Mouse (Mus musculus) forebrain, embryonic 15.5 days (tissue): ENCODE measurements around the gene Zranb1. TPM values are rescaled to one million over a fixed set of nuclear protein-coding genes. Genes with fewer than 3 reads are reported as not detected.

Source experiments
- ATAC-seq: fragments of 200-750 bp; cut with Nextera tagmentation; replicated peaks from 2 replicates; pipeline ENCODE4 v1.8.0; 2017; ENCODE audit warnings: mild to moderate bottlenecking, moderate TSS enrichment, moderate library complexity
- H3K27ac ChIP-seq: fragments of 300-500 bp; sonication (generic); replicated peaks from 2 replicates; pipeline ENCODE4 v1.5.1; 2015; ENCODE audit warnings: mild to moderate bottlenecking, inconsistent platforms
- H3K27me3 ChIP-seq: fragments of 300-500 bp; sonication (generic); 2 replicates; pipeline ENCODE4 v1.6.1; 2015; ENCODE audit warnings: inconsistent platforms
- H3K36me3 ChIP-seq: fragments of 300-500 bp; sonication (generic); 2 replicates; pipeline ENCODE4 v1.6.1; 2015; ENCODE audit warnings: mild to moderate bottlenecking, inconsistent platforms
- H3K4me1 ChIP-seq: fragments of 300-500 bp; sonication (generic); 2 replicates; pipeline ENCODE4 v1.6.1; 2015; ENCODE audit warnings: inconsistent platforms
- H3K4me2 ChIP-seq: fragments of 300-500 bp; sonication (generic); replicated peaks from 2 replicates; pipeline ENCODE4 v1.6.1; 2015; ENCODE audit warnings: mild to moderate bottlenecking, inconsistent platforms
- H3K4me3 ChIP-seq: fragments of 300-500 bp; sonication (generic); 2 replicates; pipeline ENCODE4 v1.5.1; 2015; ENCODE audit warnings: mild to moderate bottlenecking, inconsistent platforms
- H3K9ac ChIP-seq: fragments of 300-500 bp; sonication (generic); replicated peaks from 2 replicates; pipeline ENCODE4 v1.6.1; 2015; ENCODE audit warnings: mild to moderate bottlenecking, inconsistent platforms
- H3K9me3 ChIP-seq: fragments of 300-500 bp; sonication (generic); 2 replicates; pipeline ENCODE4 v1.6.1; 2016; ENCODE audit warnings: inconsistent platforms
- WGBS: fragments of 180-500 bp; shearing (Covaris S2); methylation state at CpG from one replicate; pipeline ENCODE4 v1.1.7; 2015; ENCODE audit warnings: mixed read lengths; 5-methylcytosine and 5-hydroxymethylcytosine counted together
- polyA plus RNA-seq: library from polyadenylated mRNA; unstranded; fragments of >200 nt; fragmentation: Nextera tagmentation; extraction: Ambion mirVana; gene quantifications from 2 replicates; pipeline ENCODE4 v1.2.1, GENCODE M21; 2015

Gene Zranb1
- polyA plus RNA-seq, 1 experiment from 2014 or later, result 25.5 TPM

DNA sequence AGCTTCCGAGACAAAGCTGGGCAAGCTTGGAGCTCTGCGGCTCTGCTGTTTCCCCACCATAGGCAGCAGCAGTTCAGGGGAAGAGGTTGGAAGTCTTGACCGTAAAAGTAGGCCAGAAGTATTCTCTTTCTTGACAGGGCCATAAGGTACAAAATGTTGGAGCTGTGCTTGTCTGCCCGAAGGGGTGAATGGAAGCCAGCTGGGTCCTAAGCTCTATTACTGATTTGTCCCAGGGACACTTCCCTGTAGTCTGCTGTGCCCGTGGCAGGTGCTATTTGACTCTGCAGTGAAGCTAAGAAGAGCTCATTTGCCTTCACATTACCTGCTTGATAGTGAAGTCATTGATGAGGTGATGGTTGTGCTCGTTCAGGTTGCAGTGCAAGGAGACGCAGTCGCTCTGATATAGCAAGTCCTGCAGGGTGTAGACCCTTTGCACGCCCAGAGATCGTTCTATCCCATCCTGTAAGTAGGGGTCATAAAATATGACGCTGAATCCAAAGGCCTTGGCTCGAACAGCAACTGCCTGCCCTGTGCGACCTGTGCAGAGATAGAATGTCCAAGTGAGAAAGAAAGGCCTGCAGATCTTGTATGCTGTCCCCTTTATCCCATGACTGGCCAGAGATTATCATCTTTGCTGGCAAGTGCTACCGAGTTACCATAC is 60.4 kb downstream of the Zranb1 start:
- no peaks in the 10 kb centered on the region for H3K9me3 ChIP-seq
- no peak overlapping the region for H3K9ac ChIP-seq
- no peak for ATAC-seq
- WGBS, result 94% methylated on average over 14 of the region's 14 CpGs
- H3K4me2 ChIP-seq, result no peak overlapping the region
- H3K4me3 ChIP-seq, result no peak overlapping the region
- H3K4me1 ChIP-seq, result no peaks in the 10 kb centered on the region
- H3K27me3 ChIP-seq, result no peaks in the 10 kb centered on the region
- H3K36me3 ChIP-seq, result peaks cover 49% of the 10 kb centered on the region
- no peak overlapping the region for H3K27ac ChIP-seq

GRCm38 (mm10) chr7:132992967-132993615 is 62.1 kb downstream of the Zranb1 start:
- H3K36me3 ChIP-seq, result peaks cover 53% of the 10 kb centered on the region
- ATAC-seq, result no peak
- H3K27me3 ChIP-seq, result no peaks in the 10 kb centered on the region
- no peaks in the 10 kb centered on the region for H3K4me1 ChIP-seq
- H3K9me3 ChIP-seq, result no peaks in the 10 kb centered on the region
- H3K9ac ChIP-seq, result no peak overlapping the region
- no peak overlapping the region for H3K4me3 ChIP-seq
- WGBS, result 85% methylated on average over 9 of the region's 9 CpGs
- no peak overlapping the region for H3K4me2 ChIP-seq
- H3K27ac ChIP-seq, result no peak overlapping the region

DNA sequence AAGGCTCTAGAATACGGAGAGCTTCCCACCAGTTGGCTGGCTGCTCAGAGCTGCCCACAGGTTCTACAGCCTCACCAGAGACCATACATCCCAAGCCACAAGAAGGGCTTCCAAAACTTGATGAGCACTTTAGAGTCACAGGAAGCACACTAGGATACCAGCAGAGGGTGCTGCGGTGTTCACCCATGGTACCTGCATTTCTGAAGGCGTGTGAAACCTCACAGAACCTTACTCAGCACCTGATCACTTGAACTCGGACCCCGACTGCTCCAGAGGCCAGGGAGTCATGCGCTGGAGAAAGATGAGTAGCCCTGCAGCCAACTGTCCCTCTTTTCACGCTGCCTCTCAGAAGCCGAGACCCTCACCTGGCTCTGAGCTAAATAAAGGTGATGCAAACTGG is 63.2 kb downstream of the Zranb1 start:
- ATAC-seq, result no peak
- no peak overlapping the region for H3K9ac ChIP-seq
- H3K9me3 ChIP-seq, result no peaks in the 10 kb centered on the region
- WGBS, result 92% methylated on average over 8 of the region's 8 CpGs
- H3K4me3 ChIP-seq, result no peak overlapping the region
- H3K27ac ChIP-seq, result no peak overlapping the region
- peaks cover 54% of the 10 kb centered on the region for H3K36me3 ChIP-seq
- H3K4me2 ChIP-seq, result no peak overlapping the region
- H3K27me3 ChIP-seq, result no peaks in the 10 kb centered on the region
- H3K4me1 ChIP-seq, result no peaks in the 10 kb centered on the region

DNA sequence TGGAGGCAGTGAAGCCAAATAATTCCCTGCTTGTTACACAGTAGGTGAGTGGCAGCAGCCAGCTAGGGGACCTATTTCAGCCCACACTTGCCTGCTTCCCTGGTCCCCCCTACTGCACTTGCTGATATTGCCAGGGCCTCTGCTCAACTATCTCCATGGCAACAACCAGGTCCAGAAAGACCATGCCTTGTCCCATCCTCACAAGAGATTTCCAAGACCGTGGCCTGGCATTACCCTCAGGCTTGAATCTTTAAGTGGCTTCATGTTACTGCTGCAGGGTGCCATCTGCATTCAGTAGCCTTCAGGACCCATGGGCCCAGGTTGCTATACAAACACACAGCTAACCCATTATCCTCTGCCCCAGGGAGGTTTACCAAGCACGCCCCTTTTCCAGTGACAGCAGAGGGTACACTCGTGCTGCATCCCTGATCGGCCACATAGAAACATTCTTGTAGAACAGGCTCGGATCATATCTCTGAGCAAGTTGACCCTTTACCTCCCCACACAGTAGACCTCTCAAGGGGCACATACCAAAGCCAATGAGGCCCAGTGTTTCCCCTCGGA is 63.8 kb downstream of the Zranb1 start:
- Histone ChIP-seq H3K27me3 (no peaks in the 10 kb centered on the region), H3K9ac (no peak overlapping the region), H3K4me2 (no peak overlapping the region), H3K27ac (no peak overlapping the region), H3K36me3 (peaks cover 50% of the 10 kb centered on the region), H3K4me3 (no peak overlapping the region), H3K4me1 (no peaks in the 10 kb centered on the region), H3K9me3 (no peaks in the 10 kb centered on the region)
- 78% methylated on average over 6 of the region's 6 CpGs for WGBS
- ATAC-seq, result no peak

GRCm38 (mm10) chr7:132996391-132996790 is 65.4 kb downstream of the Zranb1 start:
- no peak for ATAC-seq
- peaks cover 33% of the 10 kb centered on the region for H3K36me3 ChIP-seq
- no peak overlapping the region for H3K4me3 ChIP-seq

GRCm38 (mm10) chr7:132998639-132999038 is 67.7 kb downstream of the Zranb1 start:
- Histone ChIP-seq H3K27ac (no peak overlapping the region), H3K36me3 (peaks cover 29% of the 10 kb centered on the region; the same call in 1 of the 2 replicates), H3K4me2 (no peak overlapping the region), H3K9ac (no peak overlapping the region), H3K4me3 (no peak overlapping the region), H3K27me3 (no peaks in the 10 kb centered on the region), H3K4me1 (peaks cover 19% of the 10 kb centered on the region), H3K9me3 (no peaks in the 10 kb centered on the region)
- 96% methylated on average over 12 of the region's 12 CpGs for WGBS
- ATAC-seq, result no peak

More at GRCm38 (mm10) chr7:132996391-132996790, 65.4 kb downstream of the Zranb1 start:
- Histone ChIP-seq H3K9ac (no peak overlapping the region), H3K9me3 (no peaks in the 10 kb centered on the region), H3K4me1 (no peaks in the 10 kb centered on the region), H3K27me3 (no peaks in the 10 kb centered on the region), H3K4me2 (no peak overlapping the region), H3K27ac (no peak overlapping the region)
- WGBS, result 90% methylated on average over 5 of the region's 5 CpGs

GRCm38 (mm10) chr7:132999061-132999460 is 68.1 kb downstream of the Zranb1 start:
- 94% methylated on average over 11 of the region's 11 CpGs for WGBS
- Histone ChIP-seq H3K36me3 (peaks cover 29% of the 10 kb centered on the region; the same call in 1 of the 2 replicates), H3K9ac (no peak overlapping the region)

DNA sequence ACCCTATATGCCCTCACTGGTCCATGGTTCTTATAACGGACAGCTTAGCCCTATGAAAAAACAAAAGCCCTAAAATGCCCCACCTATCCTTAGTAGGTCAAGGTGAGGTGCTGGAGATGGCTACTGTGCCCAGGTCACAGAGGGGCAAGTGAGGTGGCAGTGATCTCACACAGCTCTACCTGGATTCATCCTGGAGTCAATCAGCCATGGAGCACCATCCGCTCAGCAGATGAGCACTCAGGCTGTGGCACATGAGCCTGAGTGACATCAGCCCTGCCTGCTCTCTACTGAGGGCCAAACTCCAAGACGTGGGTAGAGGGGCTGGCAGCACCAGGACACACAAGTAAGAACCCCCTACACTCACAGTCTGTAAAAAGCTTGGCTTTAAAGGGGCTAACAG is 70.4 kb downstream of the Zranb1 start:
- H3K9ac ChIP-seq, result no peak overlapping the region
- ATAC-seq, result no peak
- no peak overlapping the region for H3K4me2 ChIP-seq
- H3K36me3 ChIP-seq, result peaks cover 24% of the 10 kb centered on the region; the same call in 1 of the 2 replicates
- no peaks in the 10 kb centered on the region for H3K9me3 ChIP-seq
- H3K4me1 ChIP-seq, result peaks cover 23% of the 10 kb centered on the region
- 92% methylated on average over 3 of the region's 3 CpGs for WGBS
- H3K27ac ChIP-seq, result no peak overlapping the region
- H3K27me3 ChIP-seq, result no peaks in the 10 kb centered on the region
- no peak overlapping the region for H3K4me3 ChIP-seq

More at GRCm38 (mm10) chr7:132999061-132999460, 68.1 kb downstream of the Zranb1 start:
- Histone ChIP-seq H3K4me1 (peaks cover 23% of the 10 kb centered on the region), H3K9me3 (no peaks in the 10 kb centered on the region), H3K27me3 (no peaks in the 10 kb centered on the region), H3K4me2 (no peak overlapping the region), H3K4me3 (no peak overlapping the region), H3K27ac (no peak overlapping the region)
- no peak for ATAC-seq

DNA sequence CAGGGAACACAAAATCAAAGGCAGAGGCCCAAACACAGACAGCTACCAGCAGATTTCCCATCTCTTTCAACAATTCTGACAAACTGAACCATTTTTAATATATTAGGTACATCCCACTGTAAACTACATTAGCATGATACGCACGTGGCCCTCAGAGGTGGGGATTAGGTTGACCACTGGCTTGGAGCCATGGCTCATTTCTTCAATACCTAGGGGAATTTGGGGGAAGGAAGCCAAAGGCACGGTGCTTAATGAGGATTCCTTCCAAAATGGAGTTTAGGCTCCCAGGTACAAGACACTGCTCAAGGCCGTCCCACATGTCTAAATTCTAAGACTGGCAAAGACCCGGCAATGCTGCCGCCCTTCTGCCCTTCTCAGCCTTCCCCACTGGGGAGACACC is 71.3 kb downstream of the Zranb1 start:
- ATAC-seq, result no peak
- Histone ChIP-seq H3K4me1 (peaks cover 25% of the 10 kb centered on the region), H3K36me3 (peaks cover 19% of the 10 kb centered on the region; the same call in 1 of the 2 replicates), H3K4me2 (no peak overlapping the region), H3K27ac (no peak overlapping the region), H3K4me3 (no peak overlapping the region), H3K27me3 (no peaks in the 10 kb centered on the region), H3K9ac (no peak overlapping the region), H3K9me3 (no peaks in the 10 kb centered on the region)
- WGBS, result 80% methylated on average over 6 of the region's 6 CpGs

- H3K9me3 ChIP-seq, result no peaks in the 10 kb centered on the region
- H3K27ac ChIP-seq, result peak overlapping the region; percentile 46; the same call in 1 of the 2 replicates
Measured at GRCm38 (mm10) chr7:133003421-133003820, 72.5 kb downstream of the Zranb1 start.

GRCm38 (mm10) chr7:133005772-133006171 is 74.8 kb downstream of the Zranb1 start:
- H3K36me3 ChIP-seq, result no peaks in the 10 kb centered on the region
- H3K9ac ChIP-seq, result no peak overlapping the region
- ATAC-seq, result no peak
- H3K9me3 ChIP-seq, result no peaks in the 10 kb centered on the region
- H3K27me3 ChIP-seq, result no peaks in the 10 kb centered on the region
- no peak overlapping the region for H3K4me2 ChIP-seq
- H3K4me1 ChIP-seq, result peaks cover 45% of the 10 kb centered on the region
- 85% methylated on average over 7 of the region's 7 CpGs for WGBS
- no peak overlapping the region for H3K4me3 ChIP-seq
- no peak overlapping the region for H3K27ac ChIP-seq

More at GRCm38 (mm10) chr7:133003421-133003820, 72.5 kb downstream of the Zranb1 start:
- Histone ChIP-seq H3K4me3 (no peak overlapping the region), H3K9ac (no peak overlapping the region), H3K36me3 (peaks cover 8% of the 10 kb centered on the region; the same call in 1 of the 2 replicates), H3K4me1 (peaks cover 35% of the 10 kb centered on the region), H3K27me3 (no peaks in the 10 kb centered on the region), H3K4me2 (no peak overlapping the region)
- WGBS, result 25% methylated on average over 3 of the region's 3 CpGs
- peak; percentile 73 for ATAC-seq

- Histone ChIP-seq H3K36me3 (no peaks in the 10 kb centered on the region), H3K4me2 (no peak overlapping the region), H3K4me3 (no peak overlapping the region), H3K4me1 (peaks cover 54% of the 10 kb centered on the region), H3K9me3 (no peaks in the 10 kb centered on the region), H3K27me3 (no peaks in the 10 kb centered on the region), H3K27ac (no peak overlapping the region), H3K9ac (no peak overlapping the region)
- no peak for ATAC-seq
- 74% methylated on average over 11 of the region's 11 CpGs for WGBS
Measured at GRCm38 (mm10) chr7:133007343-133007742, 76.4 kb downstream of the Zranb1 start.
